Mouse (Mus musculus): ENCODE data around the gene Scn8a. TPM values are rescaled to one million over a fixed set of nuclear protein-coding genes. Genes with fewer than 3 reads are reported as not detected.

Scn8a gene
- polyA plus RNA-seq, 1 experiment: 0.09 TPM

- TF ChIP-seq POLR2A (IDR thresholded peaks at IDR 0.05; ENCODE audit: low read depth, low read length) (no peak), CTCF (IDR thresholded peaks at IDR 0.05; ENCODE audit: borderline replicate concordance, insufficient read depth, low read length) (no peak)
- Histone ChIP-seq H3K4me1 (ENCODE audit: control insufficient read depth, insufficient read depth, low read length) (no peaks in the 10 kb centered on the region), H3K27ac (ENCODE audit: insufficient read depth, low read length) (no peak overlapping the region), H3K4me3 (ENCODE audit: insufficient read depth, low read length) (no peak overlapping the region)
These were observed 201.1 kb downstream of the Scn8a start for GRCm38 (mm10) chr15:101070762-101071161.

GRCm38 (mm10) chr15:101072736-101073135 lies 203.1 kb downstream of the Scn8a start:
- no peak for TF ChIP-seq POLR2A (IDR thresholded peaks at IDR 0.05; ENCODE audit: low read depth, low read length)
- no peak for TF ChIP-seq CTCF (IDR thresholded peaks at IDR 0.05; ENCODE audit: borderline replicate concordance, insufficient read depth, low read length)
- Histone ChIP-seq H3K4me3 (ENCODE audit: insufficient read depth, low read length) (no peak overlapping the region), H3K4me1 (ENCODE audit: control insufficient read depth, insufficient read depth, low read length) (no peaks in the 10 kb centered on the region), H3K27ac (ENCODE audit: insufficient read depth, low read length) (no peak overlapping the region)

- H3K4me1 ChIP-seq (ENCODE audit: control insufficient read depth, insufficient read depth, low read length): no peaks in the 10 kb centered on the region
These were observed 204.4 kb downstream of the Scn8a start for GRCm38 (mm10) chr15:101074067-101074466.

GRCm38 (mm10) chr15:101075150-101075549 lies 205.5 kb downstream of the Scn8a start:
- Histone ChIP-seq H3K27ac (ENCODE audit: insufficient read depth, low read length) (no peak overlapping the region), H3K4me1 (ENCODE audit: control insufficient read depth, insufficient read depth, low read length) (no peaks in the 10 kb centered on the region), H3K4me3 (ENCODE audit: insufficient read depth, low read length) (no peak overlapping the region)
- TF ChIP-seq CTCF (IDR thresholded peaks at IDR 0.05; ENCODE audit: borderline replicate concordance, insufficient read depth, low read length): no peak
- no peak for TF ChIP-seq POLR2A (IDR thresholded peaks at IDR 0.05; ENCODE audit: low read depth, low read length)

More at GRCm38 (mm10) chr15:101074067-101074466, 204.4 kb downstream of the Scn8a start:
- Histone ChIP-seq H3K27ac (ENCODE audit: insufficient read depth, low read length) (no peak overlapping the region), H3K4me3 (ENCODE audit: insufficient read depth, low read length) (no peak overlapping the region)
- TF ChIP-seq POLR2A (IDR thresholded peaks at IDR 0.05; ENCODE audit: low read depth, low read length) (no peak), CTCF (IDR thresholded peaks at IDR 0.05; ENCODE audit: borderline replicate concordance, insufficient read depth, low read length) (no peak)

GRCm38 (mm10) chr15:101075656-101076055 lies 206.0 kb downstream of the Scn8a start:
- H3K4me3 ChIP-seq (ENCODE audit: insufficient read depth, low read length): no peak overlapping the region
- TF ChIP-seq CTCF (IDR thresholded peaks at IDR 0.05; ENCODE audit: borderline replicate concordance, insufficient read depth, low read length) (no peak), POLR2A (IDR thresholded peaks at IDR 0.05; ENCODE audit: low read depth, low read length) (no peak)
- H3K4me1 ChIP-seq (ENCODE audit: control insufficient read depth, insufficient read depth, low read length): no peaks in the 10 kb centered on the region
- no peak overlapping the region for H3K27ac ChIP-seq (ENCODE audit: insufficient read depth, low read length)

- H3K4me3 ChIP-seq (ENCODE audit: insufficient read depth, low read length): no peak overlapping the region
- H3K27ac ChIP-seq (ENCODE audit: insufficient read depth, low read length): no peak overlapping the region
- TF ChIP-seq POLR2A (IDR thresholded peaks at IDR 0.05; ENCODE audit: low read depth, low read length) (no peak), CTCF (IDR thresholded peaks at IDR 0.05; ENCODE audit: borderline replicate concordance, insufficient read depth, low read length) (no peak)
- no peaks in the 10 kb centered on the region for H3K4me1 ChIP-seq (ENCODE audit: control insufficient read depth, insufficient read depth, low read length)
These were observed 206.7 kb downstream of the Scn8a start for GRCm38 (mm10) chr15:101076071-101077000.

- Histone ChIP-seq H3K4me3 (ENCODE audit: insufficient read depth, low read length) (peak overlapping the region; percentile 60), H3K27ac (ENCODE audit: insufficient read depth, low read length) (no peak overlapping the region), H3K4me1 (ENCODE audit: control insufficient read depth, insufficient read depth, low read length) (no peaks in the 10 kb centered on the region)
- TF ChIP-seq POLR2A (IDR thresholded peaks at IDR 0.05; ENCODE audit: low read depth, low read length): no peak
- no peak for TF ChIP-seq CTCF (IDR thresholded peaks at IDR 0.05; ENCODE audit: borderline replicate concordance, insufficient read depth, low read length)
These were observed 207.5 kb downstream of the Scn8a start for GRCm38 (mm10) chr15:101077001-101077812.

GRCm38 (mm10) chr15:101077813-101078730 lies 208.4 kb downstream of the Scn8a start, which contains the start of gene Fignl2:
Gene Fignl2 (minus strand): TSS chr15:101078567.
- H3K27ac ChIP-seq (ENCODE audit: insufficient read depth, low read length): no peak within 1 kb of the TSS
- H3K4me3 ChIP-seq (ENCODE audit: insufficient read depth, low read length): peak within 1 kb of the TSS; percentile 60
- no peaks in the 10 kb centered on the region for H3K4me1 ChIP-seq (ENCODE audit: control insufficient read depth, insufficient read depth, low read length)
- TF ChIP-seq POLR2A (IDR thresholded peaks at IDR 0.05; ENCODE audit: low read depth, low read length): no peak
- no peak for TF ChIP-seq CTCF (IDR thresholded peaks at IDR 0.05; ENCODE audit: borderline replicate concordance, insufficient read depth, low read length)

GRCm38 (mm10) chr15:101078731-101079156 lies 209.1 kb downstream of the Scn8a start:
- Histone ChIP-seq H3K27ac (ENCODE audit: insufficient read depth, low read length) (no peak overlapping the region), H3K4me1 (ENCODE audit: control insufficient read depth, insufficient read depth, low read length) (no peaks in the 10 kb centered on the region), H3K4me3 (ENCODE audit: insufficient read depth, low read length) (peak overlapping the region; percentile 44)
- TF ChIP-seq POLR2A (IDR thresholded peaks at IDR 0.05; ENCODE audit: low read depth, low read length): peak; percentile 45; the same call in 1 of the 2 replicates
- TF ChIP-seq CTCF (IDR thresholded peaks at IDR 0.05; ENCODE audit: borderline replicate concordance, insufficient read depth, low read length): peak; percentile 45; the same call in 1 of the 2 replicates
